Mouse (Mus musculus): ENCODE results near the gene Limk2.

GRCm38 (mm10) chr11:3344916-3345315 lies 64.1 kb downstream of the Limk2 start:
- no peak for TF ChIP-seq CTCF (IDR thresholded peaks at IDR 0.05; ENCODE audit: low read depth, low read length)
- no peak for TF ChIP-seq TAL1 (conservative IDR thresholded peaks at IDR 0.05; ENCODE audit: low read depth, low read length)
- TF ChIP-seq GATA2 (IDR thresholded peaks at IDR 0.05; ENCODE audit: borderline replicate concordance, low read depth, low read length): no peak
- no peak for TF ChIP-seq GATA1 (IDR thresholded peaks at IDR 0.05; ENCODE audit: borderline replicate concordance, low read length)

Data from G1E (cell line).